Mouse (Mus musculus): ENCODE data around the gene Srrm2. TPM values are rescaled to one million over a fixed set of nuclear protein-coding genes. Genes with fewer than 3 reads are reported as not detected.
A peak's percentile ranks its signal among the peaks of the same experiment; 100 is the strongest.
"Not testable (repeated sequence)": the region's sequence is repeated elsewhere in the genome, so short reads cannot be mapped to it uniquely, and the experiment has no call there.

Srrm2 gene
- polyA plus RNA-seq, 1 experiment from 2014 or later, result 132 TPM

DNA sequence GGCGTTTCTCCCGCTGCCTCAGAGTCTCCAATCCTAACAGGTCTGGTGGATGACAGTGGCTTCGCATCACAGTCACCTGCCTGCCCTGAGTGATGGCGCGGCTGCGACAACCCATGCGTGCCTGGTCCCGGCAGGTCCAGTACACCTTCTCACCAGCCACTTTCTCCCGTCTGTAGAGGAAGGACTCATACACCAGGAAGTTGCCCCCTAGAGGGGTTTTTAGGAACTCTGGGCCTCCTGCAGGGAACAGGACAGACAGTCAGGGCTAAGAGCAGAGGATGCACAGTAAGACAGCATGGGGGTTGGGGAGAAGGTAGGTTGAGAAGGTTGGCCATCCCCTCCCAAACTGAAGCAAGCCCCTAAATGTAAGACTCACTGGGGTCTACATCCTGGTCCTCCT lies 30.1 kb upstream of the Srrm2 start:
- no peaks in the 10 kb centered on the region for H3K27me3 ChIP-seq (ENCODE audit: insufficient read depth, low read length)

DNA sequence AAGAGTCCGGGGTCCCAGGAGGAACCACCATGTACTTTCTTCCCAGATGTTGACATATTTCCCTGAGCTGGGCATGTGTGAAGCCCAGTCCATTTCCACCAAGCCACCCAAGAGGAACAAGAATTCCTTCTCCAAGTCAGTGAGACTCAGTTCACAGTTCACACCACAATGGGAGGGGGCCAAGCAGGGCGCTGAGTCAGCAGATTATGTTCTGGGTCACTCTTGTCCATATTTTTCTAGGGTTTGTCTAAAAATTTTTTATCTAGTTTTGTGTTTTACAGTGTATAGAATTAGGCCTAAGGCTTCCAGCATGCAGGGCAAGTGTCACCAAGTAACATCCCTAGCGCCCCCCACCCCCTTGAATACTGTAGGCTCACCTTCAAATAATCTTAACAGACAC lies 29.2 kb upstream of the Srrm2 start:
- Histone ChIP-seq H3K9me3 (ENCODE audit: low read length) (no peaks in the 10 kb centered on the region), H3K4me2 (ENCODE audit: low read depth, low read length) (no peak overlapping the region), H3K4me1 (ENCODE audit: insufficient read depth) (no peaks in the 10 kb centered on the region), H3K27me3 (ENCODE audit: insufficient read depth, low read length) (no peaks in the 10 kb centered on the region), H3K36me3 (replicated peaks; ENCODE audit: insufficient read depth, low read length) (0 out of 2 replicates have a peak, but pooled peaks cover 5% of the 10 kb centered on the region), H3K9ac (replicated peaks) (no peak overlapping the region), H3K27ac (ENCODE audit: low read depth) (no peak overlapping the region), H3K4me3 (ENCODE audit: low read depth, low read length) (no peak overlapping the region)
- WGBS (ENCODE audit: insufficient replicate concordance), result 93% methylated on average over 3 of the region's 3 CpGs
- DNase-seq, result no peak
- TF ChIP-seq CTCF (IDR thresholded peaks at IDR 0.05; ENCODE audit: low read depth), result no peak
- ATAC-seq, result no peak

More for the DNA sequence above, 30.1 kb upstream of the Srrm2 start:
- no peak overlapping the region for H3K27ac ChIP-seq (ENCODE audit: low read depth)
- 0 out of 2 replicates have a peak, but pooled peaks cover 5% of the 10 kb centered on the region for H3K36me3 ChIP-seq (replicated peaks; ENCODE audit: insufficient read depth, low read length)
- no peaks in the 10 kb centered on the region for H3K4me1 ChIP-seq (ENCODE audit: insufficient read depth)
- no peak overlapping the region for H3K4me3 ChIP-seq (ENCODE audit: low read depth, low read length)
- ATAC-seq (no peak), DNase-seq (no peak)
- no peak overlapping the region for H3K4me2 ChIP-seq (ENCODE audit: low read depth, low read length)
- no peaks in the 10 kb centered on the region for H3K9me3 ChIP-seq (ENCODE audit: low read length)
- H3K9ac ChIP-seq (replicated peaks), result no peak overlapping the region
- WGBS (ENCODE audit: insufficient replicate concordance), result 91% methylated on average over 9 of the region's 9 CpGs
- no peak for TF ChIP-seq CTCF (IDR thresholded peaks at IDR 0.05; ENCODE audit: low read depth)
- TF ChIP-seq EP300 (IDR thresholded peaks at IDR 0.05; ENCODE audit: low read depth), result no peak

- no peaks in the 10 kb centered on the region for H3K27me3 ChIP-seq (ENCODE audit: insufficient read depth, low read length)
- no peak overlapping the region for H3K27ac ChIP-seq (ENCODE audit: low read depth)
- TF ChIP-seq EP300 (IDR thresholded peaks at IDR 0.05; ENCODE audit: low read depth) (no peak), CTCF (IDR thresholded peaks at IDR 0.05; ENCODE audit: low read depth) (no peak)
- no peak for DNase-seq
- H3K9ac ChIP-seq (replicated peaks), result no peak overlapping the region
- no peak overlapping the region for H3K4me2 ChIP-seq (ENCODE audit: low read depth, low read length)
- 0 out of 2 replicates have a peak, but pooled peaks cover 5% of the 10 kb centered on the region for H3K36me3 ChIP-seq (replicated peaks; ENCODE audit: insufficient read depth, low read length)
- 85% methylated on average over 11 of the region's 11 CpGs for WGBS (ENCODE audit: insufficient replicate concordance)
- no peaks in the 10 kb centered on the region for H3K9me3 ChIP-seq (ENCODE audit: low read length)
- H3K4me3 ChIP-seq (ENCODE audit: low read depth, low read length), result no peak overlapping the region
- ATAC-seq, result no peak
- H3K4me1 ChIP-seq (ENCODE audit: insufficient read depth), result no peaks in the 10 kb centered on the region
Measured at GRCm38 (mm10) chr17:23762976-23763375, 27.4 kb upstream of the Srrm2 start.

DNA sequence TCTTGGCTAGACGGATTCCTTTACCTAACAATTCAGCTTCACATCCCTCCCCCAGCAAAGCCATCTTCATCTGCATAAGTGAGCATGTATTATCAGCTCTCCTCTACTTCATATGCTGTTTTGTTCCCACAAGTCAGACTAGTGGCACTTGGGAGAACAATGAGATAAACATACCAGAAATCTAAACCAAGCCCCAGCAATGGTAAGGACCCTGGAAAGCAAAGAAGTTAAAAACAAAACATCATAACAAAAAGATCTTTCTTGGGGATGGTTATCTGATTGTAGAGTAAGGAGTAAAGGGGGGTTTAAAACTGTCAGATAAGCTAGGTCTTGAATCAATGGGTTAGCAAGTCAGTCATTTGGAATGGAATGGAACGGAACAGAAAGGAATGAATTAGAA lies 19.8 kb upstream of the Srrm2 start:
- Histone ChIP-seq H3K27ac (ENCODE audit: low read depth) (no peak overlapping the region), H3K36me3 (replicated peaks; ENCODE audit: insufficient read depth, low read length) (no peaks in the 10 kb centered on the region), H3K9me3 (ENCODE audit: low read length) (no peaks in the 10 kb centered on the region), H3K9ac (replicated peaks) (peak overlapping the region; percentile 97), H3K4me3 (ENCODE audit: low read depth, low read length) (peak overlapping the region; percentile 89), H3K27me3 (ENCODE audit: insufficient read depth, low read length) (no peaks in the 10 kb centered on the region), H3K4me1 (ENCODE audit: insufficient read depth) (peaks cover 8% of the 10 kb centered on the region), H3K4me2 (ENCODE audit: low read depth, low read length) (peak overlapping the region; percentile 97)
- no peak for TF ChIP-seq CTCF (IDR thresholded peaks at IDR 0.05; ENCODE audit: low read depth)
- TF ChIP-seq EP300 (IDR thresholded peaks at IDR 0.05; ENCODE audit: low read depth), result no peak
- ATAC-seq, result no peak
- DNase-seq, result no peak
- 35% methylated on average over 2 of the region's 2 CpGs for WGBS (ENCODE audit: insufficient replicate concordance)

DNA sequence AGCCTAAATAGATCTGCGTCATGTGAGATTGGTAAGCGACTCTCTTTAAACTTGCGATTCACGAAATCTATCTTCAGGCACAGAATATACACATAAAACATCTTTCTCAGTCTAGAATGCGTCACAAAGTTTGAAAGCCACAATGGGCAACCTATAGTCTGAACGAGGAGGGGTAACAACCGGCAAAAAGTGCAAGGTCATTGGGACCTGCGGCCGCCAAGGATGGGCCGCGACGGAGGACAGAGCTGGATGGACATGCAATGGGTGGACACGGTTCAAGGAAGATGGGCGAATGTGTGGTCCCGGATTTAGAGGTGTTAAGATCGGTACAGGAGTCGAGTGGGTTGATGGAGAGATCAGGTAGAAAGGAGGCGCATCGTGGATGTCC lies 19.4 kb upstream of the Srrm2 start:
- peaks cover 8% of the 10 kb centered on the region for H3K4me1 ChIP-seq (ENCODE audit: insufficient read depth)
- peak overlapping the region; percentile 97 for H3K9ac ChIP-seq (replicated peaks)
- H3K27me3 ChIP-seq (ENCODE audit: insufficient read depth, low read length), result no peaks in the 10 kb centered on the region
- TF ChIP-seq CTCF (IDR thresholded peaks at IDR 0.05; ENCODE audit: low read depth) (no peak), EP300 (IDR thresholded peaks at IDR 0.05; ENCODE audit: low read depth) (no peak)
- ATAC-seq (peak; percentile 26), DNase-seq (no peak)
- 2% methylated on average over 19 of the region's 19 CpGs for WGBS (ENCODE audit: insufficient replicate concordance)
- H3K4me2 ChIP-seq (ENCODE audit: low read depth, low read length), result peak overlapping the region; percentile 97
- no peaks in the 10 kb centered on the region for H3K9me3 ChIP-seq (ENCODE audit: low read length)
- H3K36me3 ChIP-seq (replicated peaks; ENCODE audit: insufficient read depth, low read length), result no peaks in the 10 kb centered on the region
- H3K4me3 ChIP-seq (ENCODE audit: low read depth, low read length), result peak overlapping the region; percentile 89
- H3K27ac ChIP-seq (ENCODE audit: low read depth), result peak overlapping the region; percentile 82

DNA sequence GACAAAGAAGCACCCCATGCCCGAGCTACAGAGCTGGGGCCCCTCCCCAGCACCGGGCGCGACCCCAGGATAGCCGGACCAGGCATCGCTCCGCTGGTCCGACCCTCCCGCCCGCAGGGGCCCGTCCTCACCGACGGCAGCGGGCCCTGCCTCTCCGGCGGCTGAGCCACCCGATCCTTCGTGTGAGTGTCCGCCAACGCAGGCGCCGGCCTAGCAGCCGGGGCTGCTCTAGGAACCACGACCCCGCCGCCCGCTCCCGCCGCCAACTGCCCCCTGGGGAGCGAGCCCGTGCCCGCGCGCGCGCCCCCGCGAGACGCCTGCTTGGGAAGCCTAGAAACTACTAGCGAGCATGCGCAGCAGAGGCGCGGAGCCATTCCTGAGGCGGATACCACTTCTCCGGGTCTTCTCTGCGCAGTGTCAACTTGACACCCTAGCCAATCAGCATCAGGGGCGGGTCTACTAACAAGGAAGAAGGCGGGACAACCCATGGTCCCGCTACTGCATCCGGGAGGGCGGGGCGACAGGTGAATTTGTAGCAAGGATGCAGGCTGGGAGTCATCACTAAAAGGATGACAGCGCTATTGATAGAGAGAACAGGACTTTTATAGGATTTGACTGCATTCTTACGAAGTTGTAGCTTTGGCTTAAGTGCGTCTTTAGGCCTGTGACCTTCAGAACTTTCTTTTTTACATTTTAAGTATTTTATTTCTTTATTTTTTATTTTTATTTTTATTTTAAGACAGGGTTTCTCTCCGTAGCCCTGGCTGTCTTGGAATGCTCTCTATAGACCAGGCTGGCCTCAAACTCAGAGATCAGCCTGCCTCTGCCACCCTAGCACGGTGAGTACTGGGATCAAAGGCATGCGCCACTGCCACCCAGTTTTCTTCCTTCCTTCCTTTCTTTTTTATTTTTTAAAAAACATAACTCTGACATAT lies 18.8 kb upstream of the Srrm2 start, which contains the start of gene Flywch1:
TSS of gene Flywch1 (minus strand) at position 319 of the 935 bp plus-strand sequence.
- Histone ChIP-seq H3K27ac (ENCODE audit: low read depth) (peak within 1 kb of the TSS; percentile 82), H3K9me3 (ENCODE audit: low read length) (no peaks in the 10 kb centered on the region)
- 4% methylated on average over 55 of the region's 58 CpGs for WGBS (ENCODE audit: insufficient replicate concordance)

DNA sequence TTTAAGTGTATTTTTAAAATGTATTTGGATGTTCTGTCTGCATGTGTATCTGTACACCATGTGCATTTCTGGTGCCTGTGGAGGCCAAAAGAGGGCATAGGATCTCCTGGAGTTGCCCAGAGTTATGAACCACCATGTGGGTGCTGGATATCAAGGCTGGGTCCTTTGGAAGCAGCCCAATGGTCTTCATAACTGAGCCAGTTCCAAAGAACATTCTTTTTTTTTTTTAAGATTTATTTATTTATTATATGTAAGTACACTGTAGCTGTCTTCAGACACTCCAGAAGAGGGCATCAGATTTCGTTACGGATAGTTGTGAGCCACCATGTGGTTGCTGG lies 18.1 kb upstream of the Srrm2 start:
- ATAC-seq; H3K27me3 ChIP-seq (ENCODE audit: insufficient read depth, low read length); DNase-seq; H3K9me3 ChIP-seq (ENCODE audit: low read length); H3K4me3 ChIP-seq (ENCODE audit: low read depth, low read length); H3K9ac ChIP-seq (replicated peaks); H3K4me2 ChIP-seq (ENCODE audit: low read depth, low read length); H3K36me3 ChIP-seq (replicated peaks; ENCODE audit: insufficient read depth, low read length); H3K27ac ChIP-seq (ENCODE audit: low read depth); H3K4me1 ChIP-seq (ENCODE audit: insufficient read depth): not testable (repeated sequence)
- WGBS (ENCODE audit: insufficient replicate concordance), result 65% methylated on average over 2 of the region's 2 CpGs

More for the DNA sequence above, 18.8 kb upstream of the Srrm2 start, which contains the start of gene Flywch1:
- Histone ChIP-seq H3K27me3 (ENCODE audit: insufficient read depth, low read length) (no peaks in the 10 kb centered on the region), H3K4me3 (ENCODE audit: low read depth, low read length) (peak within 1 kb of the TSS; percentile 89), H3K36me3 (replicated peaks; ENCODE audit: insufficient read depth, low read length) (no peaks in the 10 kb centered on the region), H3K4me2 (ENCODE audit: low read depth, low read length) (peak within 1 kb of the TSS; percentile 97), H3K9ac (replicated peaks) (peak within 1 kb of the TSS; percentile 97), H3K4me1 (ENCODE audit: insufficient read depth) (peaks cover 8% of the 10 kb centered on the region)
- TF ChIP-seq EP300 (IDR thresholded peaks at IDR 0.05; ENCODE audit: low read depth) (peak; percentile 68; the same call in 1 of the 2 replicates), CTCF (IDR thresholded peaks at IDR 0.05; ENCODE audit: low read depth) (no peak)
- DNase-seq, result peak; percentile 95
- ATAC-seq, result peak; percentile 99

Data from liver, postnatal 0 days (tissue).